Mouse (Mus musculus) lung, adult 2 months (tissue): ENCODE results near the gene Olfr1101.

Experiments used
- CTCF ChIP-seq: fragments of 200-500 bp; IDR thresholded peaks from 2 replicates; pipeline ENCODE4 v1.5.1; 2011; ENCODE audit warnings: mild to moderate bottlenecking, low read length, control low read depth; ENCODE audit not compliant: insufficient read depth
- POLR2A ChIP-seq: fragments of 200-500 bp; IDR thresholded peaks from 2 replicates; pipeline ENCODE4 v1.6.1; 2011; ENCODE audit warnings: low read depth, mild to moderate bottlenecking, control low read depth, low read length, borderline replicate concordance; ENCODE audit errors: extremely low read depth

DNA sequence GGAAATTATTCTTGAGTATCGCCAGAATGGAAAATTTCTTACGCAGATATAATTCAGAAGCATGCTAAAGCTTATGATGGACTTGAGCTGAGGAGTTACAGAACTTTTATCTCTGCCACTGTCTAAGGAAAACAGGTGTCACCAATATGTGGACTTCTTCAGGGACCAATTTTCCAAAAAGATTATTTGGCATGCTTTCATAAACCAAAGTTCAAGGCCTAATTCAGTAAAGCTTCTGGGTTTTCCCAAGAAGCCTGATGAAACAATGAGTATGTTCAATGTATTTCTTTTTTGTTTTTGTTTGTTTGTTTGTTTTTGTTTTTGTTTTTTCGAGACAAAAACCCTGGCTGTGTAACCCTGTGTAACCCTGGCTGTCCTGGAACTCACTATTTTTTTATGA, 11.2 kb downstream of the Olfr1101 start, which contains the start of gene Olfr1100:
- TF ChIP-seq CTCF (no peak), POLR2A (no peak)
